Mouse (Mus musculus) liver, postnatal 0 days (tissue): ENCODE measurements around the gene Sox21. TPM values are rescaled to one million over a fixed set of nuclear protein-coding genes. Genes with fewer than 3 reads are reported as not detected.
A peak's percentile ranks its signal among the peaks of the same experiment; 100 is the strongest.

Experiments used
- ATAC-seq: fragments of 200-750 bp; cut with Nextera tagmentation; 2 replicates; pipeline ENCODE4 v1.8.0; 2017; ENCODE audit warnings: mild to moderate bottlenecking, moderate library complexity
- DNase-seq: peaks from one replicate; pipeline ENCODE4 v3.0.0-alpha.2; 2016
- H3K27ac ChIP-seq: fragments of 300-500 bp; sonication (generic); 2 replicates; pipeline ENCODE4 v1.5.1; 2014; ENCODE audit warnings: antibody characterized with exemption, moderate library complexity, mild to moderate bottlenecking, low read depth
- H3K27me3 ChIP-seq: fragments of 300-500 bp; sonication (generic); 2 replicates; pipeline ENCODE4 v1.6.1; 2014; ENCODE audit warnings: low read length, control low read depth, mixed read lengths; ENCODE audit not compliant: insufficient read depth
- H3K36me3 ChIP-seq: fragments of 300-500 bp; sonication (generic); replicated peaks from 2 replicates; pipeline ENCODE4 v1.6.1; 2014; ENCODE audit warnings: mild to moderate bottlenecking, control low read depth, low read length, moderate library complexity, mixed read lengths; ENCODE audit not compliant: insufficient read depth
- H3K4me1 ChIP-seq: fragments of 300-500 bp; sonication (generic); 2 replicates; pipeline ENCODE4 v1.6.1; 2014; ENCODE audit warnings: antibody characterized with exemption, mild to moderate bottlenecking, control low read depth; ENCODE audit not compliant: insufficient read depth
- H3K4me2 ChIP-seq: fragments of 300-500 bp; sonication (generic); 2 replicates; pipeline ENCODE4 v1.6.1; 2014; ENCODE audit warnings: low read depth, mild to moderate bottlenecking, low read length, moderate library complexity, mixed read lengths
- H3K4me3 ChIP-seq: fragments of 300-500 bp; sonication (generic); 2 replicates; pipeline ENCODE4 v1.5.1; 2014; ENCODE audit warnings: low read depth, low read length
- H3K9ac ChIP-seq: fragments of 300-500 bp; sonication (generic); replicated peaks from 2 replicates; pipeline ENCODE4 v1.6.1; 2014; ENCODE audit warnings: mild to moderate bottlenecking, moderate library complexity
- H3K9me3 ChIP-seq: fragments of 300-500 bp; sonication (generic); 2 replicates; pipeline ENCODE4 v1.6.1; 2016; ENCODE audit warnings: mild to moderate bottlenecking, control low read depth, low read length, mixed read lengths
- CTCF ChIP-seq: sonication (generic); IDR thresholded peaks from 2 replicates; pipeline ENCODE4 v1.5.1; 2016; ENCODE audit warnings: antibody characterized with exemption, low read depth
- EP300 ChIP-seq: IDR thresholded peaks from 2 replicates; pipeline ENCODE4 v1.6.1; 2016; ENCODE audit warnings: antibody characterized with exemption, low read depth, mild to moderate bottlenecking
- WGBS: fragments of 180-500 bp; shearing (Covaris S2); extraction: QIAGEN DNeasy Blood & Tissue Kit; methylation state at CpG from one replicate; pipeline ENCODE4 v1.1.7; 2014; ENCODE audit not compliant: insufficient replicate concordance; 5-methylcytosine and 5-hydroxymethylcytosine counted together
- polyA plus RNA-seq: library from polyadenylated mRNA; unstranded; fragments of >200 nt; fragmentation: Nextera tagmentation; extraction: Ambion mirVana; gene quantifications from 2 replicates; pipeline ENCODE4 v1.2.1, GENCODE M21; 2015

Gene Sox21
- polyA plus RNA-seq, 1 experiment from 2014 or later, result not detected

DNA sequence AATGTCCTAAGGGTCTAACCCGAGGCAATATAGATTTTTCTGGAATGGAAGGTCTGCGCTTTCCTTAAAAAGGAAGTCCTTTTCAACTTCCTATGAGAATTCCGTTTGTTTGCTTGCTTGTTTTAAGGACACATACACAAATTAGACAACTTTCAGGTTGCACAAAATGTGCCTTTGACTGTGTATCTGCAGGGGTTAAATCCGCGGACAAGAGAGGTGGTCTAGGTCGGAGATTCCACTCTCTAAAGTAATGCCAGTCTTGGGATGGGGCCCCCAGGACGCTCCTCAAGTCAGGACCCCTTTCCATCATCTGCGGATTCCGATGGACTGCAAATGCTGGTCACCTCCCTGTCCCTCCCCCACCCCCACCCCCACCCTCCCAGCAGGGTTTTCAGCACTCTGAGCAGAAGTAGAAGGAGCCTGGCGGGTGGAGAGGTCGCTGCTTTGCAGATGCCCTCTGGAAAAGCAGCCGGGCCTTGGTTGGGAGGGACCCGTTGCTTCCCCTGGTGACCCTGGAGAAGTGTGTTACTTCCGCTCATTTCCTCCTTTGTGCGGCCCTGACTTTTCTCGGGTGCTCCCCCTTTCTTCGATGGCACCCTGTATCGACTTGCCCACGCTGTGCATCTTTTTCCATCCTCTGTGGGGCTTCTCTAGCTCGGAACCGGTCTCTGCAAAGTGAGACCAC, 10.2 kb downstream of the Sox21 start:
- Histone ChIP-seq H3K27ac (no peak overlapping the region), H3K4me3 (no peak overlapping the region), H3K4me2 (no peak overlapping the region), H3K9ac (no peak overlapping the region), H3K9me3 (no peaks in the 10 kb centered on the region), H3K36me3 (no peaks in the 10 kb centered on the region), H3K27me3 (peaks cover 91% of the 10 kb centered on the region), H3K4me1 (0 out of 2 replicates have a peak, but pooled peaks cover 2% of the 10 kb centered on the region)
- TF ChIP-seq CTCF (no peak), EP300 (no peak)
- no peak for DNase-seq
- ATAC-seq, result no peak
- WGBS, result 3% methylated on average over 21 of the region's 21 CpGs

DNA sequence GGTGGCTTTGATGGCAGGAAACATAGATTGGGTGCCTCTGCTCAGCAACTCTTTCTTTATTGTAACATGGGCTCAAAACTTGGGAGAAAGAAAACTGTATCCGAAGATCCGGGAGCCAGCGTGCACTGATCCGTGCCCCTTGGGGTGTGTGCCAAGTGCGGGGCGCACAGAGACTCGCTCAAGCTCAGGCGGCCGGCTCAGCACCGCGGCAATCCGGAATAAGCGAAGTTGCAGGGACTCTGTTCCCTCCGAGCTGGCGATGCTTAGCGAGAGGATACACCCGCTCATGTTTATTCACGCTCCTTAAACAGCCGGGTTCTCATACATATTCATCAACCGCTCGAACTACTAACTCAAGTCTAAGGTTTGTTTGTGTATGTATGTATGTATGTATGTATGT, 10.9 kb downstream of the Sox21 start:
- Histone ChIP-seq H3K9ac (no peak overlapping the region), H3K27ac (no peak overlapping the region), H3K27me3 (peaks cover 84% of the 10 kb centered on the region), H3K9me3 (no peaks in the 10 kb centered on the region), H3K36me3 (no peaks in the 10 kb centered on the region), H3K4me1 (0 out of 2 replicates have a peak, but pooled peaks cover 2% of the 10 kb centered on the region), H3K4me2 (no peak overlapping the region), H3K4me3 (0 out of 2 replicates have a peak overlapping the region, but pooled peaks have one; percentile 6)
- 1% methylated on average over 21 of the region's 21 CpGs for WGBS
- ATAC-seq (no peak), DNase-seq (no peak)
- TF ChIP-seq CTCF (no peak), EP300 (no peak)

DNA sequence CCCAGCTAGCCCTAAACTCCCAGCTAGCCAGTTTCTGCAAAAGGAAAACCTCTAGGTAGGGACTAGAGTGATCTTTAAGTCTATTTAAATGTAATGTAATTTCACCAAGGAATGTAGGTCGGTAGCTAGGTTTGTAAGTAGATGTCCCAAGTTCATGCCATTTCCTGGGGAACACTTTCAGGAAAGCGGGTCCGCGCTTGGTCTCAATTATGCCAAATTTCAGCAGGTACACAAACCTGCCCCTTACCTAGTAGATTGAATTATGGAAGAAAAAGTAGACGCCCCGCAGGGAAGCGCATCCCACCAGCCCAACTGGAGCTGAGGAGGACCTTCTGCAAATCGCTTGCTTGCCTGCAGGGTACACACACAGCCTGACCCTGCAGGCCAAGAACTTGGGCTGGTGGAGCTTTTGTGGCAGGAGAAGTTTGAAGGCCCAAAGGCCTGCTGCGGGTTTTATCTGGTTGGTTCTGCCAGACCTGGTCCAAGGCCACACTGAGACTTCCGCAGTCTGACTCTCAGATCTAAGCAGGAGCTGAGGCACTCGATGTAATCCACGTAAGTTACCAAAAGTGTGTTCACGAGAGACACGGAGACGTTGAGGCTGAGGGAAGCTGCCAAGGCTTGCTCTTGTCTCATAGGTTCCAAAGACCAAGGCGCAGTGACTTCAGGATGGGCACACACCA, 11.6 kb downstream of the Sox21 start:
- H3K4me2 ChIP-seq, result no peak overlapping the region
- no peaks in the 10 kb centered on the region for H3K36me3 ChIP-seq
- WGBS, result 16% methylated on average over 16 of the region's 16 CpGs
- H3K4me3 ChIP-seq, result no peak overlapping the region
- no peak overlapping the region for H3K9ac ChIP-seq
- peaks cover 76% of the 10 kb centered on the region for H3K27me3 ChIP-seq
- DNase-seq (no peak), ATAC-seq (no peak)
- 0 out of 2 replicates have a peak, but pooled peaks cover 2% of the 10 kb centered on the region for H3K4me1 ChIP-seq
- no peak overlapping the region for H3K27ac ChIP-seq
- H3K9me3 ChIP-seq, result no peaks in the 10 kb centered on the region
- no peak for TF ChIP-seq EP300
- TF ChIP-seq CTCF, result no peak

DNA sequence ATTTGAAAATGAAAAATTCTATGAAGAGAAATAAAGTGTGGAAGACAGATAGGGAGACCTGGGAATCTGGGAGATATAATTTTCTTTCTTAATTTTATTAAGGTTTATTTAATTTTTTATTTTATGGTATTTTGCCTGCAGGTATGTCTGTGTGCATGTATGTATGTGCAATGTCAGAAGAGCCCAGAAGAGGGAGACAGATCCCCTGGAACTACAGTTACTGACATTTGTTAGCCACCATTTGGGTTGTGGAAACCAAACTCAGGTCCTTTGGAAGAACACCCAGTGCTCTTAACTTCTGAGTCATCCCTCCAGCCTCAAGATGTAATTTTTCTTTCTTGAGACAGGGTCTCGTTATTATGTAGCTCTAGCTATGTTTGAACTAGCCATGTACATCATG, 15.9 kb downstream of the Sox21 start:
- 77% methylated on average over 1 of the region's 1 CpGs for WGBS
- no peaks in the 10 kb centered on the region for H3K36me3 ChIP-seq
- H3K9me3 ChIP-seq, result no peaks in the 10 kb centered on the region
- H3K27ac ChIP-seq, result no peak overlapping the region
- H3K4me1 ChIP-seq, result 0 out of 2 replicates have a peak, but pooled peaks cover 1% of the 10 kb centered on the region
- H3K27me3 ChIP-seq, result peaks cover 33% of the 10 kb centered on the region
- no peak overlapping the region for H3K4me2 ChIP-seq
- TF ChIP-seq CTCF (peak; percentile 48), EP300 (no peak)
- DNase-seq (no peak), ATAC-seq (no peak)
- no peak overlapping the region for H3K9ac ChIP-seq
- no peak overlapping the region for H3K4me3 ChIP-seq

DNA sequence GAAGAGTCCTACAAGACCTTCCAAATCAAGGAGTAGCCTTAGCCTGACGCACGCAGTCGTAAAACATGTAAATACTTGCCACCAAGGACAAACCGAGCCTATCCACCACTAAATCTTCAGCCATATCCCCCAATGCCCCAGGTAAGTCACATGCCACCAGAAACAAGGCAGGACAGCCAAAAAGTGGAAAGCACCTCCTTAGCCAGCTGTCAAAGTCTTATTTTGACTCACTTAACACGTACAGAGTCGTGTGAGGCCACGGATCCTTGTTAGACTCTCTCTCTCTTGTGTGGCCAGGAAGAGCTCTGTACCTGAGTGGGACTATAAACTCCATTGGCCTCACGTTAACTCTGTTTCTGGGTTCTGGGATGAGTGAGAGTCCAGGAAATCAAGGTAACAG, 20.0 kb downstream of the Sox21 start:
- 85% methylated on average over 8 of the region's 8 CpGs for WGBS
- no peak for TF ChIP-seq CTCF
- TF ChIP-seq EP300, result no peak

DNA sequence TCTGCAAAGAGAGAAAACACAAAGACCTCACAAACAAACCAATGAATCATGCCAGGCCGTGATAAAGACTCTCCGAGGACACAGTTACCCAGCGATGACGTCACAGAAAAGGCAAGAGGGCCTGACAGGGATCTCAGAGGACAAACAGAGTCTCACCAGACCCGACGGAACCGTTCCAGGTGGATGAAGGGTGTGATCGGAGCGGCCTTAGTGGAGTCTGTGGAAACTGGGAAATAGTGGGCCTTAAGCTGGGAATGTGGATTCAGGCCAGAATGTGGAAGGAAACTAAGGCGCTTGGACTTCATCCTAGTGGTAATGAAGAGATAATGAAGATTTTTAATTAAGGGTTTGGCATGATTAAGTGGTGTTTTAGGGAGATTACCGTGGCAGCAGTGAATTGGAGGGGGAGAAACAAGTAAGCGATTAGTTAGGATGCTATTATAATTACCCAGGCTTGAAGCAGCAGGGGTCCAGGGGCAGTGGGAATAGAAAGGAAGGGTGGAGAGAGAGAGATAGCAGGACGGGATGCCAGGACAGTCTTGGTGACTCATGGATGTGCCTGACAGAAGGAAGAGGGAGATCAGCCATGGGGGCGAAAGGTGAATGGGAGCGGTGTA, 24.5 kb downstream of the Sox21 start:
- no peak overlapping the region for H3K4me3 ChIP-seq
- TF ChIP-seq EP300 (no peak), CTCF (no peak)
- H3K9me3 ChIP-seq, result no peaks in the 10 kb centered on the region
- H3K9ac ChIP-seq, result no peak overlapping the region
- no peaks in the 10 kb centered on the region for H3K36me3 ChIP-seq
- no peak overlapping the region for H3K4me2 ChIP-seq
- WGBS, result 73% methylated on average over 15 of the region's 15 CpGs
- H3K27ac ChIP-seq, result no peak overlapping the region
- no peak for DNase-seq
- no peak for ATAC-seq
- H3K4me1 ChIP-seq, result no peaks in the 10 kb centered on the region
- H3K27me3 ChIP-seq, result 0 out of 2 replicates have a peak, but pooled peaks cover 15% of the 10 kb centered on the region

More for the DNA sequence above, 20.0 kb downstream of the Sox21 start:
- Histone ChIP-seq H3K4me2 (no peak overlapping the region), H3K36me3 (no peaks in the 10 kb centered on the region), H3K27me3 (0 out of 2 replicates have a peak, but pooled peaks cover 9% of the 10 kb centered on the region), H3K9me3 (no peaks in the 10 kb centered on the region), H3K4me3 (no peak overlapping the region), H3K9ac (no peak overlapping the region), H3K27ac (no peak overlapping the region), H3K4me1 (no peaks in the 10 kb centered on the region)
- DNase-seq, result no peak
- ATAC-seq, result no peak
